Mouse (Mus musculus): ENCODE data around the gene Ltbp1. TPM values are rescaled to one million over a fixed set of nuclear protein-coding genes. Genes with fewer than 3 reads are reported as not detected.

Gene Ltbp1
- polyA plus RNA-seq, 1 experiment, result 4.7 TPM

DNA sequence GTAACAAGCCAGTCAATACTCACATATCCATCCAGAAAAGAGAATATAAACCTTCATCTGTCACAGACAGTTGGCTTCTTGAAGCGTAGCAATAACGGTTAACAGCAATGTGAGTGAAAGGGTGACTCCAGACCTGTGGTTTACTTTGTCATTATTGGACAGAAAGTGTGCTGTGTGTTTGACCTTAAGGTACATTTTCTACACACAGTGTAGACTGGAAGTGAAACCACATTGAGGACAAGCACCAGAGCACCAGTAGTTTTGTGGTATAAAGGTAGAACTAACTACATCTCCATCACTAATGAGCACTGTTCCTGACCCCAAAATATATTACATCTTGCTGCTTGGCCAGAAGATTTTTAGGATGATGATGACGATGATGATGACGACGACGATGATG is 326.9 kb downstream of the Ltbp1 start:
- no peak overlapping the region for H3K27ac ChIP-seq (ENCODE audit: insufficient read depth, low read length)
- TF ChIP-seq CTCF (IDR thresholded peaks at IDR 0.05; ENCODE audit: extremely low read depth, insufficient read depth, low read length), result no peak
- TF ChIP-seq POLR2A (IDR thresholded peaks at IDR 0.05; ENCODE audit: extremely low read depth, insufficient read depth, low read length), result no peak
- H3K4me1 ChIP-seq (ENCODE audit: control insufficient read depth, insufficient read depth, low read length), result no peaks in the 10 kb centered on the region
- no peak overlapping the region for H3K4me3 ChIP-seq (ENCODE audit: insufficient read depth, low read length)

DNA sequence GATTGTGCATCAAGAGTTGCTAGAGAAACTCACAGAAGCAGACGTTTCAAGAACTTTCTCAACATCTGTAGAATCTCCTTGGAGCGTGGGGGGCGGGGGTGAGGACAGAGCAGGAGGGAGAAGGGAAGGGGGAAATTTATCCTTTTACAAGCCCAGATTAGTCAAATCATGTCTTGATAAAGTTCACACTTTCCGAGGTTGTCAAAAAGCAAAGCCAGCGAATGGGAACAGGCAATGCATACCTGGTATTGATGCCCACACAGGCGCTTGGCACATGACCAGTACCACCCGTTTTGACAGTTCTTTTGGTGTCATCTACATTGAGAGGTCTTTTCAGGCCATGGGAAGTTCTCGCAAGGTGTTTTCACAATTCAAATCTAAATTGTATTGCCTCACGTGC is 327.6 kb downstream of the Ltbp1 start:
- Histone ChIP-seq H3K27ac (ENCODE audit: insufficient read depth, low read length) (no peak overlapping the region), H3K4me1 (ENCODE audit: control insufficient read depth, insufficient read depth, low read length) (no peaks in the 10 kb centered on the region), H3K4me3 (ENCODE audit: insufficient read depth, low read length) (no peak overlapping the region)
- TF ChIP-seq POLR2A (IDR thresholded peaks at IDR 0.05; ENCODE audit: extremely low read depth, insufficient read depth, low read length), result no peak
- no peak for TF ChIP-seq CTCF (IDR thresholded peaks at IDR 0.05; ENCODE audit: extremely low read depth, insufficient read depth, low read length)

DNA sequence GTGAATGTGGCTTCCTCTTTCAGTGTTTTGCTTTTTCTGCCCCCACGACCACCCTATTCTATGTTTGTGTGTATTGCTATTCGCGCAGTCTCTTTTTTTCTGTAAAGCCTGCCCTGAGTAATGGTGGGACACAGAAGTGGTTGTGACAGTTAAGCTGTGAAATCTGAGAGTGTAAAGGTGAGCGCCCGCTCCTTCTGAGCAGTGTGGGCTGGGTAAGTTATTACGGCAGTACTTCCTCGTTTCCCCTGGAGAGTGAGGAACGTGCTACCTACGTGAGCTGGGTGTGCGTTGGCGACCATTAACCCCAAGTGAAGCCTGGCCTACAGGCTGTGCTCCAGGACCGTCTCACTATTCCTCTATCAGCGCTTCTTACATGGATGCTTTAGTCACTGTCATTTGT is 328.4 kb downstream of the Ltbp1 start:
- no peak for TF ChIP-seq POLR2A (IDR thresholded peaks at IDR 0.05; ENCODE audit: extremely low read depth, insufficient read depth, low read length)
- TF ChIP-seq CTCF (IDR thresholded peaks at IDR 0.05; ENCODE audit: extremely low read depth, insufficient read depth, low read length), result no peak
- Histone ChIP-seq H3K4me3 (ENCODE audit: insufficient read depth, low read length) (no peak overlapping the region), H3K4me1 (ENCODE audit: control insufficient read depth, insufficient read depth, low read length) (no peaks in the 10 kb centered on the region), H3K27ac (ENCODE audit: insufficient read depth, low read length) (no peak overlapping the region)

- no peak overlapping the region for H3K27ac ChIP-seq (ENCODE audit: insufficient read depth, low read length)
- TF ChIP-seq POLR2A (IDR thresholded peaks at IDR 0.05; ENCODE audit: extremely low read depth, insufficient read depth, low read length), result no peak
- no peak for TF ChIP-seq CTCF (IDR thresholded peaks at IDR 0.05; ENCODE audit: extremely low read depth, insufficient read depth, low read length)
- H3K4me1 ChIP-seq (ENCODE audit: control insufficient read depth, insufficient read depth, low read length), result no peaks in the 10 kb centered on the region
- H3K4me3 ChIP-seq (ENCODE audit: insufficient read depth, low read length), result no peak overlapping the region
Measured at GRCm38 (mm10) chr17:75335649-75336048, 330.3 kb downstream of the Ltbp1 start.

DNA sequence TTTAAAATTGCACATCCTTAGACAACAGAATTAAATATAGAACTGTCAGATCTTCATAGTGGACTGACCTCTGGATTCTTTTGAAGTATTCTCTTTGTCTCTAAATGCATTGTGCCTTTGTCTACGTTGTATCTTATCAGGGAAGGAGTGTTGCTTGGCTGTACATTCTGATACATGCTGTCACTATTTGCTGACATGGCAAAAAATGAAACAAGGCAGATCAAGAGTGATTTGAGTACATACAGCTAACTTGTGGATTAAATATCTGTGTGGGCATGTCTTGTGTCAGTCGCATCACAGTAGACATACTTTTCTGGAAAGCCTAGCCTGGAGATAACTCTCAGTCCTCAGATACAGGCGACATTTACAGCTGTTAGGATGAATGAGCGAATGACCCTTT is 335.9 kb downstream of the Ltbp1 start:
- Histone ChIP-seq H3K4me1 (ENCODE audit: control insufficient read depth, insufficient read depth, low read length) (no peaks in the 10 kb centered on the region), H3K27ac (ENCODE audit: insufficient read depth, low read length) (no peak overlapping the region), H3K4me3 (ENCODE audit: insufficient read depth, low read length) (no peak overlapping the region)
- TF ChIP-seq POLR2A (IDR thresholded peaks at IDR 0.05; ENCODE audit: extremely low read depth, insufficient read depth, low read length), result no peak

DNA sequence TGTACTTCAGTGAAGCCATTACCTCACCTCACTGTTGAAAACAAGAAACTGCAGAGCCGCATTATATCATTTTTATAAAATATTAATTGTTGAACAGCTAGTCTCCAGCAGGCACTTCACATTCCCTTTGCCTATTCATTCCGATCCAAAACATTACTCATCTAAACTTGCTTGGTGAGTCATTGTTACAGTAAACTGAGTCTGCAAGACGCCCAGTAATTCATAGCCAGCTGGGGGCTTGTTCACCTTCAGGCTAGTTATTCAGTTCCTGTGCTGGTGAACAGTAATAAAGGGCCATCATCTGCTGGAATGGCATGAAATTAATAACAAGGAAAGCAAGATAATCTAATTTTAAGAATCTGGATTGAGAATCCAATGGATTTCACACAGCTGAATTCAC is 339.7 kb downstream of the Ltbp1 start:
- H3K4me3 ChIP-seq (ENCODE audit: insufficient read depth, low read length), result no peak overlapping the region
- no peak overlapping the region for H3K27ac ChIP-seq (ENCODE audit: insufficient read depth, low read length)
- TF ChIP-seq POLR2A (IDR thresholded peaks at IDR 0.05; ENCODE audit: extremely low read depth, insufficient read depth, low read length) (no peak), CTCF (IDR thresholded peaks at IDR 0.05; ENCODE audit: extremely low read depth, insufficient read depth, low read length) (no peak)
- no peaks in the 10 kb centered on the region for H3K4me1 ChIP-seq (ENCODE audit: control insufficient read depth, insufficient read depth, low read length)

GRCm38 (mm10) chr17:75347414-75347813 is 342.0 kb downstream of the Ltbp1 start:
- TF ChIP-seq CTCF (IDR thresholded peaks at IDR 0.05; ENCODE audit: extremely low read depth, insufficient read depth, low read length) (0 out of 2 replicates have a peak, but pooled peaks have one; percentile 8), POLR2A (IDR thresholded peaks at IDR 0.05; ENCODE audit: extremely low read depth, insufficient read depth, low read length) (no peak)
- Histone ChIP-seq H3K4me3 (ENCODE audit: insufficient read depth, low read length) (no peak overlapping the region), H3K27ac (ENCODE audit: insufficient read depth, low read length) (no peak overlapping the region), H3K4me1 (ENCODE audit: control insufficient read depth, insufficient read depth, low read length) (no peaks in the 10 kb centered on the region)

GRCm38 (mm10) chr17:75349109-75349508 is 343.7 kb downstream of the Ltbp1 start:
- no peak overlapping the region for H3K4me3 ChIP-seq (ENCODE audit: insufficient read depth, low read length)
- H3K4me1 ChIP-seq (ENCODE audit: control insufficient read depth, insufficient read depth, low read length), result no peaks in the 10 kb centered on the region
- no peak overlapping the region for H3K27ac ChIP-seq (ENCODE audit: insufficient read depth, low read length)
- TF ChIP-seq POLR2A (IDR thresholded peaks at IDR 0.05; ENCODE audit: extremely low read depth, insufficient read depth, low read length) (no peak), CTCF (IDR thresholded peaks at IDR 0.05; ENCODE audit: extremely low read depth, insufficient read depth, low read length) (no peak)

DNA sequence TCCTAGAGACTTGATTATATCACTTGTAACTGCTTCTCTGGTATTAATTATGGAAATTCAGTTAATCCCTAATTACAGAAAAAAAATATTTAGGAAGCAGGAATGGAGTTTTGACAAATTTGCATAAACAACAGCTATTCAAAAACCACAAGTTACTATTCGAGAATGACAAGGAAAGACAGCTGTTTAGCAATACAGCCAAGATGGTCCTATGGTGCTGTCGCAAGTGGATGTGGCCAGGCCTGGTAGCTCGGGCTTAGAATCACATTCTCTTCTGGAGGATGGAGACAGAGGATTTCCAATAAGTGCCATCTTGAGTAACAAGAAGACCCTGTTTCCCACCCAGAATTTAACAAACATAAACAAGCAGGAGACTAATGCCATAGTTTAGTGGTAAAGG is 344.2 kb downstream of the Ltbp1 start:
- Histone ChIP-seq H3K27ac (ENCODE audit: insufficient read depth, low read length) (no peak overlapping the region), H3K4me3 (ENCODE audit: insufficient read depth, low read length) (no peak overlapping the region), H3K4me1 (ENCODE audit: control insufficient read depth, insufficient read depth, low read length) (no peaks in the 10 kb centered on the region)
- no peak for TF ChIP-seq CTCF (IDR thresholded peaks at IDR 0.05; ENCODE audit: extremely low read depth, insufficient read depth, low read length)
- no peak for TF ChIP-seq POLR2A (IDR thresholded peaks at IDR 0.05; ENCODE audit: extremely low read depth, insufficient read depth, low read length)

- H3K4me1 ChIP-seq (ENCODE audit: control insufficient read depth, insufficient read depth, low read length), result no peaks in the 10 kb centered on the region
Measured at GRCm38 (mm10) chr17:75353323-75353722, 348.0 kb downstream of the Ltbp1 start.

GRCm38 (mm10) chr17:75355431-75355830 is 350.1 kb downstream of the Ltbp1 start:
- Histone ChIP-seq H3K4me1 (ENCODE audit: control insufficient read depth, insufficient read depth, low read length) (no peaks in the 10 kb centered on the region), H3K4me3 (ENCODE audit: insufficient read depth, low read length) (no peak overlapping the region), H3K27ac (ENCODE audit: insufficient read depth, low read length) (no peak overlapping the region)
- TF ChIP-seq POLR2A (IDR thresholded peaks at IDR 0.05; ENCODE audit: extremely low read depth, insufficient read depth, low read length), result no peak

More at GRCm38 (mm10) chr17:75353323-75353722, 348.0 kb downstream of the Ltbp1 start:
- TF ChIP-seq CTCF (IDR thresholded peaks at IDR 0.05; ENCODE audit: extremely low read depth, insufficient read depth, low read length) (no peak), POLR2A (IDR thresholded peaks at IDR 0.05; ENCODE audit: extremely low read depth, insufficient read depth, low read length) (no peak)
- Histone ChIP-seq H3K27ac (ENCODE audit: insufficient read depth, low read length) (no peak overlapping the region), H3K4me3 (ENCODE audit: insufficient read depth, low read length) (no peak overlapping the region)
